Mouse (Mus musculus): ENCODE measurements around the gene Camsap3.

Camsap3 gene

GRCm38 (mm10) chr8:3603439-3603838 is 16.3 kb downstream of the Camsap3 start:
- DNase-seq: no peak

GRCm38 (mm10) chr8:3606593-3606992 is 19.5 kb downstream of the Camsap3 start:
- no peak for DNase-seq

- no peak for DNase-seq
These were observed 20.7 kb downstream of the Camsap3 start for GRCm38 (mm10) chr8:3607822-3608221.

GRCm38 (mm10) chr8:3609046-3609815 is 22.1 kb downstream of the Camsap3 start:
- peak; percentile 63 for DNase-seq

GRCm38 (mm10) chr8:3609816-3610150 is 22.7 kb downstream of the Camsap3 start:
- no peak for DNase-seq

- peak; percentile 100 for DNase-seq
These were observed 34.3 kb downstream of the Camsap3 start, which contains the start of the genes Xab2 and Pet100 for GRCm38 (mm10) chr8:3621199-3621970. Xab2 (minus strand) TSS chr8:3621316. Pet100 (plus strand) TSS chr8:3621548.

GRCm38 (mm10) chr8:3622119-3622518 is 35.0 kb downstream of the Camsap3 start:
- no peak for DNase-seq

- peak; percentile 25 for DNase-seq
These were observed 38.4 kb downstream of the Camsap3 start, which contains the start of gene Pcp2 for GRCm38 (mm10) chr8:3625445-3625844. Pcp2 (minus strand) TSS chr8:3625545.

GRCm38 (mm10) chr8:3626971-3627370 is 39.9 kb downstream of the Camsap3 start:
- DNase-seq: no peak

GRCm38 (mm10) chr8:3628014-3628413 is 40.9 kb downstream of the Camsap3 start:
- DNase-seq: peak; percentile 55

GRCm38 (mm10) chr8:3630647-3631477 is 43.8 kb downstream of the Camsap3 start, which contains the start of gene Stxbp2:
Stxbp2 (plus strand) TSS chr8:3630955.
- DNase-seq: peak; percentile 72

- DNase-seq: peak; percentile 28
These were observed 44.4 kb downstream of the Camsap3 start for GRCm38 (mm10) chr8:3631478-3631875.

GRCm38 (mm10) chr8:3645804-3646203 is 58.7 kb downstream of the Camsap3 start:
- DNase-seq: peak; percentile 39

GRCm38 (mm10) chr8:3646824-3647531 is 59.9 kb downstream of the Camsap3 start:
- DNase-seq: no peak

- no peak for DNase-seq
These were observed 60.5 kb downstream of the Camsap3 start for GRCm38 (mm10) chr8:3647561-3647960.

GRCm38 (mm10) chr8:3648268-3648667 is 61.2 kb downstream of the Camsap3 start:
- DNase-seq: no peak

GRCm38 (mm10) chr8:3648990-3649389 is 61.9 kb downstream of the Camsap3 start:
- peak; percentile 32 for DNase-seq

GRCm38 (mm10) chr8:3652845-3653244 is 65.8 kb downstream of the Camsap3 start:
- DNase-seq: no peak

GRCm38 (mm10) chr8:3654726-3655508 is 67.8 kb downstream of the Camsap3 start:
- DNase-seq: no peak

GRCm38 (mm10) chr8:3655526-3655925 is 68.4 kb downstream of the Camsap3 start, which contains the start of gene Retn:
Retn (plus strand) TSS chr8:3655770.
- no peak for DNase-seq

GRCm38 (mm10) chr8:3656725-3657381 is 69.8 kb downstream of the Camsap3 start:
- peak; percentile 43 for DNase-seq

Data from retina, postnatal 1 day (tissue).